Mouse (Mus musculus) layer of hippocampus, adult 9-10 months (tissue): ENCODE data around the gene Glis3.

ENCODE experiments used
- DNase-seq: peaks from one replicate; pipeline ENCODE4 v3.0.0; 2022; ENCODE audit warnings: low spot score

Gene Glis3

GRCm38 (mm10) chr19:28591736-28592477, 88.0 kb downstream of the Glis3 start:
- DNase-seq, result no peak

- DNase-seq, result no peak
Observed at GRCm38 (mm10) chr19:28580499-28580898, 99.4 kb downstream of the Glis3 start.

GRCm38 (mm10) chr19:28579724-28580375, 100.0 kb downstream of the Glis3 start:
- no peak for DNase-seq

- no peak for DNase-seq
Observed at GRCm38 (mm10) chr19:28577023-28577422, 102.9 kb downstream of the Glis3 start.

GRCm38 (mm10) chr19:28576619-28577018, 103.3 kb downstream of the Glis3 start:
- DNase-seq, result no peak

- no peak for DNase-seq
Observed at GRCm38 (mm10) chr19:28573641-28574040, 106.2 kb downstream of the Glis3 start.

GRCm38 (mm10) chr19:28569856-28570255, 110.0 kb downstream of the Glis3 start:
- no peak for DNase-seq

- DNase-seq, result no peak
Observed at GRCm38 (mm10) chr19:28567100-28567499, 112.8 kb downstream of the Glis3 start.

GRCm38 (mm10) chr19:28566554-28566953, 113.3 kb downstream of the Glis3 start:
- no peak for DNase-seq

- no peak for DNase-seq
Observed at GRCm38 (mm10) chr19:28561697-28562002, 118.2 kb downstream of the Glis3 start.

GRCm38 (mm10) chr19:28560801-28561696, 118.8 kb downstream of the Glis3 start:
- DNase-seq, result no peak

- DNase-seq, result no peak
Observed at GRCm38 (mm10) chr19:28559836-28560235, 120.0 kb downstream of the Glis3 start.

GRCm38 (mm10) chr19:28559400-28559799, 120.5 kb downstream of the Glis3 start:
- DNase-seq, result no peak

GRCm38 (mm10) chr19:28558661-28559060, 121.2 kb downstream of the Glis3 start:
- DNase-seq, result no peak

- DNase-seq, result no peak
Observed at GRCm38 (mm10) chr19:28557559-28558328, 122.1 kb downstream of the Glis3 start.

GRCm38 (mm10) chr19:28555181-28555929, 124.5 kb downstream of the Glis3 start:
- DNase-seq, result no peak

- DNase-seq, result no peak
Observed at GRCm38 (mm10) chr19:28550611-28551010, 129.3 kb downstream of the Glis3 start.

GRCm38 (mm10) chr19:28546933-28547332, 132.9 kb downstream of the Glis3 start:
- DNase-seq, result no peak

- DNase-seq, result no peak
Observed at GRCm38 (mm10) chr19:28545493-28545892, 134.4 kb downstream of the Glis3 start.

- DNase-seq, result no peak
Observed at GRCm38 (mm10) chr19:28538813-28539212, 141.1 kb downstream of the Glis3 start.

- DNase-seq, result no peak
Observed at GRCm38 (mm10) chr19:28534964-28535363, 144.9 kb downstream of the Glis3 start.
